Mouse (Mus musculus): ENCODE measurements at regions not wholly inside any gene's neighbourhood (a gene's known extent, or its start where the extent isn't known, plus 50 kb on each side); places are given as distances from the start of the nearest gene placed in this dataset.

GRCm38 (mm10) chr7:76156869-76157268, 72.8 kb upstream of the Agbl1 start:
- DNase-seq = no peak

GRCm38 (mm10) chr7:76164191-76164590, 65.5 kb upstream of the Agbl1 start:
- DNase-seq = no peak

GRCm38 (mm10) chr7:76164735-76165630, 64.7 kb upstream of the Agbl1 start:
- no peak for DNase-seq

GRCm38 (mm10) chr7:76170481-76170880, 59.2 kb upstream of the Agbl1 start:
- DNase-seq = no peak

- no peak for DNase-seq
Measured at GRCm38 (mm10) chr7:76176235-76176634, 53.5 kb upstream of the Agbl1 start.

- no peak for DNase-seq
Measured at GRCm38 (mm10) chr7:76177420-76177819, 52.3 kb upstream of the Agbl1 start.
